Mouse (Mus musculus) T-cell, adult 2 months (primary cell): Measurements from ENCODE around the gene Stag3.

Experiments used
- DNase-seq: peaks from one replicate; pipeline ENCODE4 v3.0.0; 2022; ENCODE audit warnings: low spot score

Gene Stag3

DNA sequence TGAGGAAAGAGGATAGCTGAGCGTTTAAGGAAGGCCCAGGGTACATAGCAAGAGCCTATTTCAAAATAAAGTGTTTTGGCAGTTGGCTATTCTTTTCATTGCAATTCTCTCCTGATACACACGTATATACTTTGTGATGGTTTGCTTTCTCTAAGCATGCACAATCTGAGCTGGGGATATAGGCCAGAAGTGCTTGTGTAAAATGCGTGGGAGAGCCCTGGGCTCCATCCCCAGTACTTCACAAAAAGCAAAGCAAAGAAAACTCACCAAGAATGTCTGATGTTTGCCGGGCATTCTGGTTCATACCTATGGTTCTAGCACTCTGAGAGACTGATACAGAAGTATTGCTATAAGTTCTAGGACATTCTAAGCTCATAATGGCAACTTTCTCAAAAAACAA lies 11.1 kb upstream of the Stag3 start:
- no peak for DNase-seq

DNA sequence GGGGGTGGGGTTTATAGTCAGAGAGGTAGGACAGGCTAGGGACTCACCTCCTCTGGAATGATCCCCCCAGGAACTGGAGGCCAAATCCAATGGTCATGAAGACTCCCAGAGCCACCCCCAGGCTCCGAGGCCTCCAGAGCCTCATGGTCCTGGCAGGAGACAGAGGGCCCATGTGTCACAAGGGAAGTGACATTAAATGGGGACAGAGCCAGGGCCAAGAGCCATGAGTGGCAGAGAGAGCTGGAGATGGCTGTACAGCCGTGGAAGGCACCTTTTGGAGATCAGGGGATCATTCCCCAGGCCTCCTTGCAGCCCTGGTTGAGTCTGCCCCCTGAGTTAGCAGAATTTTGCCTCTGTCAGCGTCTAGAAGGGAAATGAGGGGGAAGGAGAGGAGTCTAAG lies 8.8 kb upstream of the Stag3 start:
- no peak for DNase-seq

DNA sequence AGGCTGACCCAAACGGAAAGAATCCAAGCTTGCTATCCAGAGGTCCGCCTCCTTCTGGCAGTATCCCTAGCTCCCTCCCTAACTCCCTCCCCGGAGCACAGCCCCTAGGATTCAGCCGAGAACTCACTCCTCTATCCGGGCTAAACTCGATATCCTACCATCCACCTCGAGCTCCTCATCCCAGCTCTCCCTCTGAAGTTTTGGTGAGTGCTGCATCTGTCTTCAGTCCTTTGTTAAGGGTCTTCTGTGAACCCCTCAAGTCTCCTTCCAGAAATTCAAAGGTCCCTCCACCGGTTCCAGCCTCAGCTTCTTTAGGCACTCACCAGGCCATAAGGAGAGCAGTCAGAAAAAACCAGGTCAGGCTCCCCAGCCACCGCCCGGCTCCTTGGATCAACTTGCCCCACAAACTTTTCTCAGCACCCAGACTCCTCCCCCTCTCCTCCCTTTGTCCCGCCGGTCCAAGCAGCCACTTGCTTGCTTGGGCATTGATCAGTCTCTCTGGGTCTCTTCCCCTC lies 7.6 kb upstream of the Stag3 start, which contains the start of gene Gal3st4:
Gene Gal3st4 (minus strand): TSS at position 432 of the 515 bp plus-strand sequence.
- no peak for DNase-seq

DNA sequence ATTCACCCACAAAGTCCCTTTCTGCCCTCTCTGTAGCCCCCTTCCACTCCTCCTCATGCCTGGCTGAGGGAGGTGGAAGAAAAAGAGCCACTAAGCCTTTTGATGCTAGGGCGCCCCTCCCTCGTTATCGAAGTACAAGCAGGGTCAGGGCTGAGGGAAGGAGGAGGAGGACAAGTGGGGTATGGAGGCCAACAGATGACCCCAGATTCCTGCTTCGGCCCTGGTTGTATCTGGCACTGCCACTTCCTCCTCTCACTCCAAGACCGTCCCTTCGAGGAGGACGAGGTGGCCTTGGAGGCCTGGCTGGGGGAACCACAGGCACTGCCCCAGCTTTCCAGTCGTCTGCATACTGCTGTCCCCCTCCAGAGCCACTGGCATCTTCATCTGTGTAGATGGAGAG lies 5.9 kb upstream of the Stag3 start:
- no peak for DNase-seq

DNA sequence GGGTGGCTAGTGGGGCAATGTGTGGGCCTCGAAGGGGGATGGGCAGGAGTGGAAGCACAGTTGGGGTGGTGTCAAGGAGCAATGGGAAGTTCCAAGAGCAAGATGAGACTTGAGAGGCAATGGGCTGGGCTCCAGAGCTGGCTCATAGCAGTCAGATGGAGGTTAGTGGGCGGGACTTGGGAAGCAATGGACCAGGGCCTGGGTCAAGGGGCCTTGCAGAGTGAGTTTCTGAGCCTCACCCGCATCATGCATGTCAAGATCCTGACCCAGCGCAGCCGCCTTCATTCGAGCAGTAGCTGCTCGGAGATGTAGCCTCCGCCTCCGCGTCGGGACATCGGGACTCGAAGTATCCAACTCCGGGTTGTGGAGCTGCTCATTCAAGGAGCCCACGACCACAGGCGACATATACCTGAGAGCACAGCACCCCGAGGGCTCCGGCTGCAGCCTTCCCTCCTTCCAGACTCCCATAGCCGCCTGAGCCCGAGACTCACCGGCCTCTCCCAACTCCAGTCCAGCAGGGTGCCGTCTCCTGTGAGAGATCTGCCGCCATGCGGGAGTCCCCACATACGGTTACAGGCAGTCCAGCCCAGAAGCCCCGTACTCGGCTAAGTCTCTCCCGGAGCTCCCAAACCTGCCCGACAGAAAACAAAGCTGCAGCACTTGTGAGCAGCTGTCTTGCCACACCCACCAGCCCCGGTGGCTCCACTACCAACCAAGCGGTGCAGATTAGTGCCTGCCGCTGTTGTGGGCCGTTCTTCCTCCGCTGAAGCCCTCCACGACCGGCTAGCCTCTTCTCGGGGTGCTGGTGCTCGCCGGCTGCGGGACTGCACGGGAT lies 4.6 kb upstream of the Stag3 start:
- DNase-seq: no peak

DNA sequence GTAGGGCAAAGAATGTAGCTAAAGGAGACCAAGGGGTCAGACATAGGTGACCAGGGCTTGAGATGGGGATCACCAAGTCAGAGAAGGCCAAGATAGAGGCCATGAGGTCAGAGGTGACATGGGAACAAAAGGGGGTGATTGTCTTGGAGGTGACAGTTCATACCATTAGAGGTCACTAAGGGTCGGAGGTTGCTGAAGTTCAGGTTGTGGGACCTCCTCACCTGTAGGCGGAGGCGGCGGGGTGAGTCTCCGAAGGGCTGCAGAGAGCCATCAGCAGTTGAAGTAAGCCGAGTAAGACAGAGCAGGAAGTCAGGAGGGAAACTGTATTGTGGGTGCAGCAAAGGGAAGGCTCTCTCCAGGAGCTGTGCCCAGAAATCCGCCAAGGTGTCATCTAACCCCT lies 2.0 kb upstream of the Stag3 start:
- no peak for DNase-seq

DNA sequence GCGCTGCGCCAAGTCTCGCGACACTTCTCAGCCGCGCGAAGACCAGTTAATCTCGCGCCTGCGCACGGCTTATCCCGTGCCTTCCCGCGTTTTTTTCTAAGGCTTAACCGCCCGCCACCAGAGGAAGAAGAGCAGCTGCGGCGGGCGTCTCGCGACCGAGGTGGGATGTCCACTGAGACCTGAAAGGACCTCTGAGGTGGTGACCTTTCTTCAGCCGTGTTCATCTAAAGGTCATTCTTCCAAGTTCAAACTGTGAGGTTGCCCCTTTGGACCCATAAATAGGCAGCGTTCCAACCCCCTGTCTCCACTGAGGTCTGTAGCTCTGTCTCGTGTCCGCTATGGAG lies 357 bp downstream of the Stag3 start:
- DNase-seq: no peak

DNA sequence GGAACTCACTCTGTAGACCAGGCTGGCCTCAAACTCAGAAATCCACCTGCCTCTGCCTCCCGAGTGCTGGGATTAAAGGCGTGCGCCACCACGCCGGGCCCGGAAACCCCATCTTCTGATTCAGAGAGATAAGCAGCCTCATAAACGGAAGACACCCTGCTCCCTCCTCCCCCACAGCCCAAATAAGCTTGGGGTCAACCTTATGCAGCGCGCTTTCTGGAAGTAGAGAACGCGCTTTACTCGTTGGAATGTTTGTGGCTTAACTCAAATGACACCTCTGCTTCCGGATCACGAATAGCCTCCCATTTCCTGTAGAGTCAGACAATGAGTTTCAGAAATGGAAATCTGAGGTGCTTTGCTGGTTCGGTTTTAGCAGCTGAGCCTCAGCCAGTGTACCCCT lies 789 bp downstream of the Stag3 start:
- no peak for DNase-seq

DNA sequence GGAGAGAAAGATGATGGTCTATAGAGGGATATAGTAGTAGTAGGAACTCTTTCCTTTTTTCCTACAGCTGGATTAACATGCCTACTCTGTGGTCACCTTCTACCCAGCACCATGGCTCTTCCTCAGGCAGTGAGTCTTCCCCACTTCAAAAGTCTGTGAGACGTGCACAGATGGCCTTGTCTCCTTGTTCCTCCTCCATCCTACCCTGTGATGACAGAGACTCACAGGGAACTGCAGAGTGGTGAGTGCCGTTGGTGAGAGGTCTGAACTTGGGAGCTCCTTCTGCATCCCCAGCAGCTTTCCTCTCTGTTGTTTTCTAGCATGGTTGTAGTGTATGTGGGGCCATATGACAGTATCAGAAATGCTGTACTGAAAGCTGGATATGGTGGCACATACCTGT lies 1.8 kb downstream of the Stag3 start:
- DNase-seq: no peak

DNA sequence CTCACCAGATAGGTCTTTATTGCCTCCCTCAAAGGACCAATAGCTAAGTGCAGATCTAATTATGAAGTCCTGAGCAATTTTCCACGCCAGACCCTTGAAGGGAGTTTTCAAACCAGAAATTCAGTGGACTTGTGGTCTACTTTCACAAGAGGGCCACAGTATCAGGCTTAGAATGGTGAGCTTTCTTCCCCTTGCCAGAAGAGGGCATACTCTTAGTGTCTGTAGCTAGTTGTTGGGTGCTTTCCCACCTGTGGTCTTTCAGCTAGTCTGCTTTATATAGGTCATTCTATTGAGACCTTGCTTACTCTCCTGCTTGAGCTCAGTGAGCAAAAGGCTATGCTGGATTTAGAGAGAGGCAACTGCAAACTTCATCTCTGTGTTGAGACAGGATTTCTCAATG lies 3.5 kb downstream of the Stag3 start:
- no peak for DNase-seq

DNA sequence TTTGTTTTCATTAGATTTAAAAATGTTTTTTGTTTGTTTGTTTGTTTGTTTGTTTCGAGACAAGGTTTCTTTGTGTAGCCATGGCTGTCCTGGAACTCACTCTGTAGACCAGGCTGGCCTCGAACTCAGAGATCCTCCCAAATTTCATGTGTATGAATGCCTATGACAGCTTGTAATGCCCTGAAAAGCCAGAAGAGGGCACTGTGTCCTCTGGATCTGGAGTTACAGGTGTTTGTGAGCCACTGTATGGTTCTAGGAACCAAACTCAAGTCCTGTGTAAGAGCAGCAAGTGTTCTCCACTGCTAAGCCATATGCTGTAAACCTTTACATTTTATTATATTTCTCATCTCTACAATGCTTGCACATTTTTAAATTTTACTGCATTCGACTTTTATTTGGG lies 7.8 kb downstream of the Stag3 start:
- DNase-seq: peak; percentile 22

DNA sequence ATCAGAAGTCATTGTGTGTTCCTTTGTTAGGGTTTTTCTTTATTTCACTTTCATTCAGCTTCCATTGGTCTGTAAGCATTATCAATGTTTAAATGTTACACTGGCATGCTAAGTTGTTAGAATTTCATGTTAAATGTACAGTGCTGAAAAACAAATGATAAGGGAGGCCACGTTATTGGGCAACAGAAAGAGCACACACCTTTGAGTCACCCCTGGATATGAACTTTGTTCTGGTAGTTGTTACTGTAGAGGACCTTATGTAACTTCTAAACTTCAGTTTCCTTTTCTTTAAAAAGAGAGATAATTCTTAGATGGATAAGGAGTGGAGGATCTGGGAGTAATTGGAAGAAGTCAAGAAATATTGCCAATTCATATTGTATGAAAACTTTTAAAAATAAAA lies 11.6 kb downstream of the Stag3 start:
- no peak for DNase-seq

DNA sequence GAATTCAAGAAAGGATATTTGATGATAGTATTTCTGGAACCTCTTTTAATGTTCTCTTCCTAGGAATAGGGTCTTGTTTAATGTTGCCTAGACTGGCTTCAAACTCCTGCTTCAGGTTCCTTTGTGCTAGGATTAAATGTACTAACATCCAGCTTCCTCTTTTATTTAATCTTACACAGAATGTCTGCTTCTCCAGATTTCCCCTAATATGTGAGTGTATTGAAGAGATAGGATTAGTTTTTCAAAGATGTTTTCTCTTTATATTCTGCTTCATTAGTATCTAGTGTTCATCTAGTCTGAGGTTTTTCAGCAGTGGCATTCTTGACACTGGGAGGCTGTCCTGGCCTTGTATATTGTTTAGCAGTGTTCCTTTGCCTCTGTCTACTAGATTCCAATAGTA lies 14.1 kb downstream of the Stag3 start:
- no peak for DNase-seq

DNA sequence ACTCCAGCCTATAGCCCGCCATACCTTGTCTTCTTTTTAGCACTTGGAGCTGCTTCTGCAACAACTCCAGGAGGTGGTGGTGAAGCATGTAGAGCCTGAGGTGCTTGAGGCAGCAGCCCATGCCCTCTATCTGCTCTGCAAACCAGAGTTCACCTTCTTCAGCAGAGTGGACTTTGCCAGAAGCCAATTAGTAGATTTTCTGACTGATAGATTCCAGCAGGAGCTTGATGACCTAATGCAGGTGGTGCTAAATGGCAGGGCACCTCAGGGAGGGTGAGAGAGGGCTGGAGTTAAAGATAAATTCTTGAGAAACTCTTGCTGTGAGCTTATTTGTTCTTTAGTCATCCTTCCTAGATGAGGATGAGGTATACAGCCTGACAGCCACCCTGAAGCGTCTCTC lies 19.6 kb downstream of the Stag3 start:
- no peak for DNase-seq

DNA sequence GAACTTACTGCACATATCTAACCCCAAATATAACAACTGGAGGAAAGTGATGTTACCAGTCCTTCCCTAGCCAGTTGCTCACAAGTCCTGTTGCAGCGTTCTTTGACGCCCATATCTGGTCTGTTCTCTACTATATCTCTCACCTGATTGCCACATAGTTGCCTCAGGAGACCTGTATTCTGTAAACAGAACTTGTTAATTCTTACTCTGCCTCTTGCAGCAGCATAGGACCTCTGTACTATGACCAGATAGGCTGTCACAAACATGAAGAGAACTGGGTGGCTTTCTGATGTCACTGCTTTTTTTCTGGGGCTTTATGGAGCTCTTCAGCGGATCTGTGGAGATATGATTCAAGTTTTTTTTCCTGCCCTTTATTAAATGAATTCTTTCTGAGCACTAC lies 32.8 kb downstream of the Stag3 start:
- DNase-seq: no peak

DNA sequence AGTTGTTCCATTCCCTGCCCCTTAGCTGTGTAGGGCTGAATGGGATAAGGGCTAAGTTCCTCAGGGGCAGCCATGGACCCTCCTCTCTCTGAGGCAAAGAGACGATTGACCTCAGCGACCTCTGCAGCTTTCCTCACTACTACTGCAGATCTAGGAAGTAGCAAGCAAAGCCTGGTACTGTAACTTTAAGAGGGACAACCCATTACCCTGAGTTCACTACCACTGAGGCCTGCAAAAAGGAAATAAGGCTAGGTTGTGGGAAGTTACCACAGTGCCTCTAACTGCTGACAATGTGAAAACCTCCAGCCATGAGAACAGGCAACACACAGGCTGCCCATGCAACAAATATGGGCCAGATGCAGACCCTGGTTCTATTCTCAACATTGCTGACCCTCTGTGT lies 61.6 kb downstream of the Stag3 start, which contains the start of gene Pvrig:
Gene Pvrig (plus strand): TSS at position 301 of the 400 bp plus-strand sequence.
- DNase-seq: no peak

DNA sequence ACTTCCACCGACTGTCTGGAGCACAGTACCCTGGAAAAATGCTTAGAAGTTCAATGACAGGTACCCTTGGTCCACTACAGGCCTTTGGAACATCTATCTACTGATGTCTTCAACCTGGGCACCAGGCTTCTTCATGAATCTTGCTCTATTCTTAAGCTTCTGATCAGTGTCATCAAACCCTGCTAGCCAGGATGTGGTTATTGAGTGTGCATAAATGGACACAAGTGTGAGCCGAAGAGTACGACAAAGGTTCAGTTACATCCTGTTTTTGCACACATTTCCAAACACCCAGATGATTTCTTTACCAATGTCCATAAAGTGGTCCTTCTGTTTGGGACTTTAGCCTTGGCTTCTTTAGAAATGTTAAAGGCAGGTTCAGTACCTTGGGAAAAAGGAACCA lies 63.2 kb downstream of the Stag3 start:
- DNase-seq: no peak
